Mouse (Mus musculus) gastrocnemius, postnatal 10 days (tissue): ENCODE data around the gene Opn3. TPM values are rescaled to one million over a fixed set of nuclear protein-coding genes. Genes with fewer than 3 reads are reported as not detected.

ENCODE experiments used
- total RNA-seq, 2 experiments: library from RNA; stranded (reverse); gene quantifications; 2 replicates each; pipeline ENCODE4 v1.2.3; 2021

The Opn3 gene
- total RNA-seq, 2 experiments from 2014 or later, result 8.0 to 10.2 TPM

Other genes starting within 250 kb of the Opn3 start
- gene Rgs7, start 200.3 kb downstream of the Opn3 start, total RNA-seq, result under 1 TPM; 0.31 to 0.45 TPM
- gene Kmo, start 72.4 kb downstream of the Opn3 start, total RNA-seq, result under 1 TPM; 0.25 to 0.28 TPM
- 100 to 1,000 TPM; 218 to 258 TPM for gene Fh1, start 67.1 kb downstream of the Opn3 start, total RNA-seq
- 1 to 10 TPM; 4.1 to 5.9 TPM for gene Chml, start 125 bp upstream of the Opn3 start, total RNA-seq
- gene Wdr64, start 5.8 kb upstream of the Opn3 start, total RNA-seq, result not detected
- gene Exo1, start 187.8 kb upstream of the Opn3 start, total RNA-seq, result 1 to 10 TPM; 3.3 to 4.9 TPM
- not detected for gene Gm38100, start 227.6 kb upstream of the Opn3 start, total RNA-seq